Mouse (Mus musculus) MEL (cell line): ENCODE results near the gene Kcnk1.

Experiments
- CTCF ChIP-seq, 3 experiments: IDR thresholded peaks in 2 of 3; conservative IDR thresholded peaks in 1 of 3; 2 replicates each; pipeline ENCODE4 v1.5.1; 2011 to 2012; ENCODE audit warnings: low read length in 3 of 3, low read depth in 2 of 3, mild to moderate bottlenecking in 2 of 3, improper control_type of control experiment in 1 of 3, inconsistent platforms in 1 of 3, mixed read lengths in 1 of 3, moderate library complexity in 1 of 3; ENCODE audit not compliant: control insufficient read depth in 1 of 3, insufficient read depth in 1 of 3, poor library complexity in 1 of 3, severe bottlenecking in 1 of 3
- MAX ChIP-seq: IDR thresholded peaks from 2 replicates; pipeline ENCODE4 v1.6.1; 2011; ENCODE audit warnings: low read length, improper control_type of control experiment
- MEF2A ChIP-seq: IDR thresholded peaks from 2 replicates; pipeline ENCODE4 v1.6.1; 2014; ENCODE audit warnings: low read depth, mild to moderate bottlenecking, inconsistent platforms, low read length, improper control_type of control experiment; ENCODE audit not compliant: poor library complexity, insufficient replicate concordance, severe bottlenecking; ENCODE audit errors: extremely low read depth
- POLR2AphosphoS2 ChIP-seq: IDR thresholded peaks from 2 replicates; pipeline ENCODE4 v1.6.1; 2011; ENCODE audit warnings: low read length, improper control_type of control experiment
- SMC3 ChIP-seq: IDR thresholded peaks from 2 replicates; pipeline ENCODE4 v1.6.1; 2011; ENCODE audit warnings: low read depth, low read length, improper control_type of control experiment
- TCF12 ChIP-seq: IDR thresholded peaks from 2 replicates; pipeline ENCODE4 v1.6.1; 2014; ENCODE audit warnings: low read depth, mild to moderate bottlenecking, inconsistent platforms, low read length, improper control_type of control experiment, moderate library complexity
- ZMIZ1 ChIP-seq: IDR thresholded peaks from 2 replicates; pipeline ENCODE4 v1.6.1; 2012; ENCODE audit warnings: low read depth, mild to moderate bottlenecking, inconsistent platforms, low read length, improper control_type of control experiment, moderate library complexity

GRCm38 (mm10) chr8:126067306-126067705, 72.3 kb downstream of the Kcnk1 start:
- TF ChIP-seq CTCF (IDR thresholded peaks at IDR 0.05 in 2 of 3, conservative IDR thresholded peaks at IDR 0.05 in 1 of 3; ENCODE audit: control insufficient read depth in 1 of 3, insufficient read depth in 1 of 3, low read depth in 2 of 3, low read length in 3 of 3, poor library complexity in 1 of 3, severe bottlenecking in 1 of 3) (no peak), MEF2A (no peak), TCF12 (no peak), MAX (no peak), SMC3 (no peak), POLR2AphosphoS2 (no peak), ZMIZ1 (no peak)
